Mouse (Mus musculus) fibroblast of lung, adult 2 months (primary cell): Measurements from ENCODE around the gene Gucd1.
"Not testable (repeated sequence)": the region's sequence is repeated elsewhere in the genome, so short reads cannot be mapped to it uniquely, and the experiment has no call there.

Source experiments
- DNase-seq: peaks from one replicate; pipeline ENCODE4 v3.0.0-alpha.2; 2011; ENCODE audit warnings: low read depth

Gucd1 gene

DNA sequence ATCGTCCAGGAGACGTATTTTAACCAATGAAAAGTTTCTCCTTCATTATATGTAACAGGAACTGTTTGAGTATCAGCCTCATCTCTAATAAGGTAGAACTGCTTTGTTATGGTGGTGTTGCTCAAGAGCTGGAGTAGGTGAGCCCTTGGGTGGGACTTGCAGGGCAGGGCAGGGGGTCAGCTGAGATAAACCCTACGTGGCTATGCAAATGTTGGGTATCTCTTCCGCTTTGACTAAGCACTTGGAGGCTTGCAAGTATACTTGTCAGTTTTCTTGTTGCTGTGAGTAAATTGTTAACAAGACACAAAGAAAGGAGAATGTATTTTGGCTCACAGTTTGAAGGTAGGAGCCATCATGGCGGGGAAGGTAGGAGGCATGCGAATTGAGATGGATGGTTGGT, 87.1 kb downstream of the Gucd1 start:
- DNase-seq: no peak

DNA sequence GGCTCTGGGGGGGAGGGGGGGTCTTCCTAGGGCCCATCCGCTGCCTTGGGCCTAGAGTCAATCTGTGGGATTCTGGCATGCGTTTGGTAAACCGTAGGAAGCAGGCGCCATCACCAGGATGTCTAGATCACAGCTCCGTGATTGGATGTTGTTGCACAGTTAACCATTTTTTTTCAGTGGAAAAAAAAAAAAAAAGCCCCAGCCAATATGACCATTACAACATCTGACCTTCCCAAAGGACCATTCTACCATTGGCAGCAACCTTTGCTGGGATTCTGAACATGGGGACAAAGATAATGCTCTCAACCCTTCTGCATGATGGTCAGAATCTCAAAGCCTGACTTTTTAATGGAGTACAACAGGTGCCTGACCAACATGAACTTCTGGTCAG, 87.6 kb downstream of the Gucd1 start:
- DNase-seq: no peak

DNA sequence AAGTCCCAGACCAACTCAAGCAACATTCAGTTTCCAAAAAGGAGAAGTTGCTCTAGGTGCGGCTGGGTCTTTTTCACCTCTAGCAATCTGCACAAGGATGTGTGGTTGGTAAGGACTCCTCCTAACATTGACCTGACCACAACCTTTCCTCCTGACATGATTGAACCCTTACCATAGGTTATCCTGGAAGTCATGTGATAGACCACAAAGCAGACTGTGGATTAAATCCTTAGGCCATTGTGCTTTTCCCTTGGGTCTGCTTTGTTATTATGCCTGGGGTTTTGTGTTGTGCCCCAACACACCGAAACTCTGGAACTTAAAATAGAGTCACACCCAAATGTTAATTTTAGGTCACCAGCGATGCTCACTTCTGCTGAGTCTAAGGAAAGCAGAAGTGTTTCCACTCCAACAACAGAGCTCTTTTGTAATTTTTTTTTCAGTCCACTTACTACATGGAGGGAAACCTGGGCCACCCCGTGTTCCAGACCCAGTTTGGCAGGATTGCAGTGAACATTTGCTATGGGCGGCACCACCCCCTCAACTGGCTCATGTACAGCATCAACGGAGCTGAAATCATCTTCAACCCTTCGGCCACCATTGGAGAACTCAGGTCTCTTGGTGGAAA, 88.1 kb downstream of the Gucd1 start:
- DNase-seq: no peak

DNA sequence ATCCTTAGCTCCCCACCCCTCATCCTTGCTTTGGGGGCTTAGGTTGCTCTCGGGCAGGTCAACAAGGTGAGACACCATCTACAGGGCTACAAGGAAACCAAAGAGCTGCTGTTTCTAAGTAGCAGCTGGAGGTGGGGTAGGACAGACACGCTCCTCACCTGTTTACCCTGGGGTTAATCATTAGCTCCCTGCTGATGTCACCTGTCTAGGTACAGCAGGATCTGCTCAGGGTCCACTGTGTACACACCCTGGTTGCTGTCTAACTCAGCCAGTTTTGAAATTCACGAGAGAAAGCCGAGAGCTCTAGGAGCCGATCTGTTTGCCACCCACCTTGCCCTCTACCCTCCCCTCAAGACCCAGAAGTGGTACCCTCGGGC, 88.8 kb downstream of the Gucd1 start:
- no peak for DNase-seq

DNA sequence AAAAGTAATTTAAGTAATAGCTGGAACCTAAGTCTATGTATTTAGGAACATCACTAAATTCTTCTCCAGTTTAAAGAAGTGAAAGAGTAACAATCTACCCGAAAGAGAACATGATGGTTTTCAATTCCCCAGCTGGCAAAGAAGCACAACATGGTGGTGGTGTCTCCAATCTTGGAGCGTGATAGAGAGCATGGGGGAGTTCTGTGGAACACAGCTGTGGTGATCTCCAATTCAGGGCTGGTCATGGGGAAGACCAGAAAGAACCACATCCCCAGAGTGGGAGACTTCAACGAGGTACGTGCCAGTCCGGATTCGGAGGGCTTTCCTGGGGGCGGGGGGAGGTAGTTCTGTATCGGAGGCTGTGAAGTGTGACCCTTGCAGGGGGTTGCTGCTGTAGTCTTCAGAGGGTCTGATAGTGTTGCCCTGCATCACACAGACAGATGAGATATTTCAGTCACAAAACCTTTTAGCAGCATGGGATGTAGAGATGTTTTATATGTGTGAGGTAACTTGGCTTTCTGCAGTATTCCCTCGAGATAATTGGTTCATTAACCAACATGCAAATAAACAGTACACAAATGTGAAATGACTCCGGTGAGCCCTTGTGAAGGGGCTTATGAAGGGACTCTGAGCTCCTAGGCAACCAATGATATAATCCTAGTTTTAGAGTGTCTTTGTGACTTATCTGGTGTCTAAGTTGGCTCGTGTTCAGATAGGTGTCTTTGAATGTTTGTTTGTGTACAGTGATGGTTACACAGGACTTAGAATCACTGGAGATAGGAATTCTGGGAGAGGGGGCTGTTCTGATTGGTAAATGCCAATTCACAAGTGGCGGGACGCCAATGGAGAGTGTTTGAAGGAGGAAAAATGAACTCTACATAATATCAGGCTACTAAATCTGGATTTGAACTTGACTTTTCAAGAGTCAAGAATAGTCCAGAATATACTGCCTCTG, 89.4 kb downstream of the Gucd1 start:
- no peak for DNase-seq

DNA sequence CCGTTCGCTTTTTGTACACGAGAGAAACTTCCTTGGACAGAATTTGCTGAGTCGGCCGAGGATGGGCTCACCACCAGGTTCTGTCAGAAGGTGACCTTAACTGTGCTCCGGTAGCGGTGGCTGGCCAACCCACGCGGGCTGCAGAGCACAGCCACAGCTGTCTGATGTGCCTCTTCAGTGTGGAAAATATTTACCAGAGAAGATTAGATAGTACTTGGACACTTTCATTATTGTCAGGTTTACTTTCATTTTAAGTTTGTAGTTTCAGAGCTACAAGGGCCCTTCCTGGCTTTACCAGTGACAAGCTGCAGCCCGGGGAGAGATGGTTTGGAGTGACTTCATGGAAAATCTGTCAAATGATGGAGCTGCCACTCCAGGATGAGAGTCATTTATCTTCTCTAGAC, 93.3 kb downstream of the Gucd1 start:
- no peak for DNase-seq

DNA sequence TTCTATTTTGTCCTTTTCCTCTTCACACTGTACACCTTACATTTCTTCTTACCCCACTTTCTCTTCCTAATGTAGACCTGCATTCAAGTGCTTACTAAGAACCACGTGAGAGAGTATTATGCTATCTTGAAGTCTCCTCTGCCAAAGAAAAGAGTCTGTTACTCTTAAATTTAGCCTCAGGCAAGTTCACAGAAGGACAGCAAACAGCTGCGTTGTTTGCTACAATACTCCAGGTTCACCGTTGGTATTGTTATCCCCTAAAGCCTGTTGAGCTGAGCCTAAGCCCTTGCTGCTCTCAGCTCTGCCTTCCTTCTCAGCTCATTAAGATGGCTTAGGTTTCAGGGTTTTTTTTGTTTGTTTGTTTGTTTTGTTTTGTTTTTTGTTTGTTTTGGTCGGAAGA, 99.0 kb downstream of the Gucd1 start:
- DNase-seq: no peak

DNA sequence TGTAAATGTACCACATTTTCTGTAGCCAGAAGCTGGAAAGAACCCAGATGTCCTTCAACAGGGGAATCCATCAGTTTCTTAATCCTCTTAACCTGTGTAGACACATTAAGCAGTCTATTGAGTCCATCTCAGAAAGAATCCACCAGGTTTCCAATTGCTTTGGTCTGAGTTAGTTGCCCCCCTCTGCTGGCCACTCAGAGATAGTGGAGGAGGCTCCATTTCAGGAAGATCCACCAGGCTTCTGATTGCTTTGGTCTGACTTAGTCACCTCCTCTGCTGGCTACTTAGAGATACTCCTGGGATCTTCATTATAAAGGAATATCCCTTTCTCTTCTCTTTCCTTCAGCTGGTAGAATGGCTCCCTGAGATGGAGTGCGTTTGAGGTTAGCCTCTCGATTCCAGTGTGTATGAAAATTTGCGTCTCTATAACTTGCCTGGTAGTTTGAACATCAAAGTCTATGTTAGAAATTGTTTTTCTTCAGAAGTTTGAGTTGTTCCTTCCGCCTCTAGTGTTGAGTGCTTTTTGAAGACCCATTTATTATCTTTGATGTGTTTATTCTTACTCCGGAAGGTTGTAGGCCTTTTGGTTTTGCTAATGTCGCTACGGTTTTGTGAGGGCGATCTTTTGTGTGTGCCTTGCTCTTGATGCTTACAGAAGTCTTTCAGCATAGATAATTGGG, 100.3 kb downstream of the Gucd1 start:
- DNase-seq: no peak

DNA sequence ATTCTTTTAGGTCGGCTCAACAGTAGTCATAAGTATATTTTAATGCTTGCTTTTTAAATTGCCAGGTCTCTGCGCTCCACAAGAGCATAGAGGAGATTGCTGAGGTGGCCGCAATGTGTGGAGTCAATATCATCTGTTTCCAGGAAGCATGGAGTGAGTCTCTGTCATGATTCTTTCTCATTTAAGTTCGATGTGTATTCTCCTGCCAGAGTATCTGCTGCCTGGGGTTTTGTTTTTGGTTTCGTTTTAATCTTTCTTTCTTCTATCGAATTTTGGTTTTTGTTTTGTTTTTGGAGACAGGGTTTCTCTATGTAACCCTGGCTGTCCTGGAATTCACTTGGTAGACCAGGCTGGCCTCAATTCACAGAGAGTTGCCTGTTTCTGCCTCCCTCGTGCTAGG, 102.8 kb downstream of the Gucd1 start:
- no peak for DNase-seq

DNA sequence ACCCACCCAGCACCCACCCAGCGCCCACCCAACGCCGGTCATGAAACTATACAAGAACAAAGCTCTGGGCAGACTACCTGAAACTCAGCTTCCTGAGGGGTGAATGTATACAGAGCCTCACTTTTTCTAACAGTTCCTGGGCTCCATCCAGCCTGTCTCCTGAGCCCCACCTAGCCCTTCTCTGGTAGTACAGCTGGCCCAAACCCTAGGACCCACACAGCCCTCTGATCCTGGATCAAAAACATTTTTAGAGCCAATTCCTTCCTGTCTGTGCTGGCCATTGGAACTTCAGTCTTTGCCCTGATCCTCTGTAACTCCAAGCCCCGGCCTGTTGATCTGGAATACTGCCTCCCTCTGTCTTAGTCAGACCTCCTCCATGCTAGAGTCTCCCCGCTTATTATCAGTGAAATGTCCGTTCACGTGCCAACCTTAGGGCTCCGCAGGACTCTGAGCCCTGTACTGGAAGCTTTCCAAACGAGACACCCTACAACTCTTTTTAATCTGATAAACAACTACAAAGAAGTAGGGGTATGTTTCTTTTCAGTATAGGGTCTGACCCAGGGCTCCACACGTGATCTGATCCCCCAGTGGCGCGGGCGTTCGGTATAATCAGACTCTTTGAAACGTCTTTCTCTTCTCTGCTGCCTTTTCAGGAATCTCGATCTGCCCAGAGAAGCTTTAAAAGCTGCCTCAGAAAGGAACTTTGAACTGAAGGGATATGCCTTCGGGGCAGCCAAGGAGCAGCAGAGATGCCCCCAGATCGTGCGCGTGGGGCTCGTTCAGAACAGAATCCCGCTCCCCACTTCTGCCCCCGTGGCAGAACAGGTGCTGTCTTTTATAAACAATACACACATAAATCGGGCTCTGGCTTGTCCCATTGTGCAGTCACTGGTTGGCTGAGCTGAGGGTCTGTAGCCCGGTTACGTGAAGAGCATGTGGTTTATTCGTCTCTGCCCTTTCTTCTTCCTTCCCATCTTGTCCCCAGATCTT, 105.4 kb downstream of the Gucd1 start:
- no peak for DNase-seq

DNA sequence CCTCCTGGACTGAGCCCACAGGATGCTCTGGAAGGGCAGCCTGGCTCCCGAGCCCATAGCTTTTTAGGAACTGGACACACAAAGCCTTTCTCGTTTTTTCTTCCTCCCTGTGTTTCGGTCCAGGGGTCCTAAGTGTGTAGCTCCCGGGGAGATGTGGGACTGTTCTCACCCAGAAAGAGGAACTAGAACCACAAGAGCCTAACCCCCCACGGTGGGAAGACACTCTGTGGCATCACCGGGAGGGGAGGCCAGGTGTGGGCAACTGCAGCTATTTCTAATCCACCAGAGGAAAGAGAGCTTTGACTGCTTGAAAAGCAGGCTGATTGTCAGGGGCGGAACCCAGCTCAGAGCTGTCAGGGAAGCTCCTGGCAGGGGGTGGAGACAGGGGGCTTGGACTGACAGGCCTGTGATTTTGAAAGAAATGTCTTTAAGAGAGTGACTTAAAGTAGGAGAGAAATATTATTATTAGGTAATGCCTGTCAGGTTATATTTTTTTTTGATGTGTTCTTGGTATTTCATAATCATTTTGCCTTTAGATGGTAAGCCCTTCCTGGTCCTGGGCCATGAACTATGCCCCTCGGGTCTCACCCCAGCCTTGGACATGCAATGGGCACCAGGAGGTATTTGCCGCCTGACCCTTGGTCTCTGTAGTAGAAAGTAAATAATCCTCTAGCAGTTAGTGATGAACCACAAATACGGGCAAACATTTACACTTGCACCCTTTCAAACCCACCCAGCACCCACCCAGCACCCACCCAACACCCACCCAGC, 106.2 kb downstream of the Gucd1 start:
- DNase-seq: not testable (repeated sequence)

DNA sequence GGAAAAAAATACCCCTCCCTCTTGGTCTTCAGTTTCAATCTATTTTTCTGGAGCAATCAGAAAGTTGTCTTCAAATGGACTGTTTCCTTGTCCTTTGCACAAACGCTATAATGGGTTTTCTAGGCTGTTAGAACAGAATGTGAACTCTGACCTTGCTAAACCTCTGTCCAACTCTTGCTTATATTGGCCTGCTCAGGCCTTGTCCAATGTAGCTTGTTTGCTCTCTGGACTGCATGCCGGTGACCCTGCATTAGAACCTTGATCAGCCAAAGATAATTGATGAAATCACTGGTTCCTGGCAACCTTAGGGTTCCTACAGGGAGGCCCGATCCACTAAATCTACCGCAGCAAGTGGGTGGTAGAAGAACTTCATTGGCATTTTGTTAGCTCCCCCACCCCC, 110.0 kb downstream of the Gucd1 start:
- no peak for DNase-seq

DNA sequence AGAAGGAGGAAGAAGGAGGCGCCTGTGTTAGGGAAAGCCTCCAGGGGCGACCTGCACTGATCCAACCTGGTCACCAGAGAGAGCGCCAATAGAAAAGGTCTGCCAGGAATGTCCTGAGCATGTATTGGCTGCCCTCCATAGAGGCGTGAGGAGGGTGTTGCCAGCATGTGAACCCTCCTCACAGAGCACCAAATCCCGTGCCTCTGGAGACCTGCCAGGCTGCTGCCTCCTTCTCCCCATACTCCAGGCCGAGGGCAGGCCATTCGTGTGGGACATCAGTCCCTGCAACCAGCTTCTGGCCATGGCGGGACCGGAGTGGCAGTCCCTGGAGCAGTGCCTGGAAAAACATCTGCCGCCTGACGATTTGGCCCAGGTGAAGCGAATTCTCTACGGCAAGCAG, 111.0 kb downstream of the Gucd1 start:
- peak; percentile 23 for DNase-seq

DNA sequence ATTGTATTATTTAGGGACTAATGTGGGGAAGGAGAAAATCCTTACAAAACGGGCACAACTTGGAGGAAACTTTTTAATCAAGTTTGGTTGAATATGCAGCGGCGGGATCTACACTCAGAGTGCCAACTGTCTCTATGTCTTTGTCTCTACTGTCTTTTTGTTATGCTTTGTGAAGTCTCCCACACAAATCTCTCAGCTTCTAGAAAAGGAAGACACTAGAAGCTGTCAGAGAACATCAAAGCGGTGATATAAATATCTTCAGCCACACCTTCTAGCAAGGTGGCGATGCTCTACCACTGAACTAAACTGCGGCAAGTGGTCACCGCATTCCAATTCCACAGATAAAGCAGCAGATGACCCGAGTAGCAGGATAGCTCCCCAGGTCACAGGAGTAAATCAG, 111.9 kb downstream of the Gucd1 start:
- no peak for DNase-seq

DNA sequence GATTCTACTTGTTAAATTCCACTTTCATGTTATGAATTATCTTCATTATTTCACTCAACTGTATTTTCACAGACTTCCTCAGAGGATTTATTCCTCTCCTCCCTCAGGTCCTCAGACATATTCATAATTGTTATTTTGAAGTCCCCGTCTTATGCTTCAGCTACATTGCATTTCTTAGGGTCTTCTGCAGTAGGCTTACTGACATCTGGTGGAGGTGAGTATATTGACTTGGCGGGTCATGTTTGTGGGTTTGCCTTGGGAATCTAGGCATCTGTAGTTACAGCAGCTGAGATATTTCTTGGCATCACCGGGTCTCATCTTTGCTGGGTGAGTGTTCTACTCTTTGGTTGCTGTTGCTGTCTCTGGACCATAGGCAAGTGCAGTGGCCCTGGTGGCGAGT, 116.8 kb downstream of the Gucd1 start, which contains the start of gene Upb1:
TSS of gene Upb1 (plus strand) at position 158 of the 400 bp plus-strand sequence.
- no peak for DNase-seq

DNA sequence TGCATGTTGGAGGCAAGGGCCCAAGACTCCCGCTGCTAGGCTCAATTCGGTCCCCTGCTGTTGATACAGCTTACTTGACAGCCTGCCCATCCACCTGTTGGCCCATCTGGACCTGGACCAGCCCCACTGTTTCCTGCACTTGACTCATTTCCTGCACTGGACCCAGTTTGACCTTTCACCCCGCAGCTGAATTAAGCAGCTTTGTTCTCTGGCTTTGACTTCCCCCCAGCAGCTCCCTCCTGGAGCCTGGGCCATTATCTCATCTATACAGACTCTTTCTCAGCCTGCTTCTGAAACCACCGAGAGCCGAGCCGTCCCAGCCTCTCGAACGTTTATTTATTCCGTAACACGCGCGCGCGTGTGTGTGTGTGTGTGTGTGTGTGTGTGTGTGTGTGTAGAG, 120.8 kb downstream of the Gucd1 start:
- DNase-seq: no peak

DNA sequence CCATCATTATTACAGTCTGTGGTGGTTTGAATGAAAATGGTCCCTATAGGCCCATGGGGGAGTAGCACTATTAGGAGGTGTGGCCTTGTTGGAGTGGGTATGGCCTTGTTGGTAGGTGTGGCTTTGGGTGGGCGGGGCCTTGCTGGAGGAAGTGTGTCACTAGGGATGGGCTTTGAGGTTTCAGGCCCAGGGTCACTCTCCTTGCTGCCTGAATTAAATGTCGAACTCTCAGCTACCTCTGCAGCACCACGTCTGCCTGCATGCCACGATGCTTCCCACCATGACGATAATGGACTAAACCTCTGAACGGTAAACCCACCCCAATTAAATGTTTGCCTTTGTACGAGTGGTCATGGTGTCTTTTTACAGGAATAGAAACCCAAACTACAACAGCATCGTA, 123.0 kb downstream of the Gucd1 start:
- DNase-seq: no peak

DNA sequence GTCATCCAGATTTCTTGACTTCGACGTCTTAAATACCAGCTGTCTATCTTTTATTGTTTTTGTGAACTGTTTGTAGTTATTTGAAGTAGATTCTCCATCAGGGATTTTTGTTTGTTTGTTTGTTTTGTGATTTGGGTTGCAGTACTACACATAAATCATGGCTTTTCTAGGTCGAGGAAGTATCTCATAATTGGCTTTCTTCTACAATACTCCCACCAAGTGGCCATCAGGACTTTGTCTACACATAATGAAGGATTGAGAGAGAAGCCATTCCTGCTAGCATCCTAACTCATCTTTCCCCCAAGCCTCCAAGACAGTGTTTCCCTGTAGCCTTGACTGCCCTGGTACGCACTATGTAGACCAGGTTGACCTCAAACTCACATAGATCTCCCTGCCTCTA, 126.9 kb downstream of the Gucd1 start:
- DNase-seq: no peak

DNA sequence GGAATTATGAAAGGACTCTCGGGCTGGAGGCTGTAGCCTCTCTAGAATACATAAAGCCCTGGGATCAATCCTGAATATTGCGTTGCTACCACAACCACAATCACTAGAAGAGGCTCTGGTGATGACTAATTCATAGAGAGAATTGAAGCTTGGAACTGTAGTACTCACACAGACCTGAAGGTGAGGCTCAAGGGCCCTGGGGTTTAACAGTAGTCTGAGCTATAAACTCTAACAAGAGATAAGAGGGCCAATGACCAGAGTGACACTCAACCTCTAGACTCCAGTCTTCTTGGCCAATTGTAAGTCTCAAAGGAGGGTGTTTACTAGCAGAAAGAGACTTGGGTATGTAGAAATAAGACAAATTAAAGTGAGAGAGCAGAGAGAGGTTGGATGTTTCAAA, 127.6 kb downstream of the Gucd1 start:
- DNase-seq: no peak

DNA sequence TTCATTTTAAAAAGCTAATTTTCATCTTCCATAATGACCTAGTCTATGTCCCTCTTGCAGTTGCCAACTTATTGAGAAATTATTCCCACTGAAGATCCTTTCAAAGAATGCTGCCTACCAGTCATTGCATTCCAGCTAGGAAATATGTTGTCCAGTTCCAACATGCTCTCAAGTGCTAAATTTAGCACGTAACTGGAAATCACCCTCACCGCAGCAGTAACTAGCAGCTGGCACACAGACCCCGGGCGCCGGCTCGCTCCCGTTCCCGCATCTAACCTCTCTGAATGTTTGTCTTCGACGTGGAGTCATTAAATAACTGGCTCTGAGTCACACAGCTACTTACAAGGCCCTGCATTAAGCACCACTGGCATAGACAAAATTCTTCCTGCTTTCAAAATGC, 139.1 kb downstream of the Gucd1 start:
- DNase-seq: peak; percentile 82
